Mouse (Mus musculus): ENCODE results near the gene Mucl2. TPM values are rescaled to one million over a fixed set of nuclear protein-coding genes. Genes with fewer than 3 reads are reported as not detected.

Mucl2 gene
- polyA plus RNA-seq (2012; ENCODE audit: low replicate concordance), result not detected in 2 replicates

DNA sequence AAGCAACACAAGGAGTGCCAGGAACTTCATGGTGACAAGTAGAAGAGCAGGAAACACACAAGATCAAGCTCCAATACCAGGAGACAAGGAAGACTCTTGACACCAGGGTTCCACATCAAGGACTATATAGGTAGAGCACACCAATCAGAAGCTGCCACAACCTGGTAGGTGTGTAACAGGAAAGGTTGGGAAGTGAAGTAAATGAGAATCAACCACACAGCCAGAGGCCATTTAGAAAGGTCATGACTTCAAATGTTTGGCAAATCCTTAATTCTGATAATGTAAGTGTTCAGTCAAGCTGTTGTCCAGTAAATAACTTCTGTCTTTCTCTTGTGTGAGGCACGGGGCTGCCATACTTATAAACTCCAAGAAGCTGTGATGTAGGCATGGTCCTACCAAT is at the start of gene Mucl2:
Mucl2 (minus strand) TSS at position 101 of the 400 bp plus-strand sequence.

Other genes with a start within 250 kb of the Mucl2 start
- not detected in 2 replicates for gene Mucl1, start 143.8 kb downstream of the Mucl2 start, polyA plus RNA-seq (2012; ENCODE audit: low replicate concordance)